Mouse (Mus musculus): ENCODE measurements around the gene Tmtc1.
A peak's percentile ranks its signal among the peaks of the same experiment; 100 is the strongest.

Gene Tmtc1

GRCm38 (mm10) chr6:148443726-148444701, at the start of gene Tmtc1:
TSS of gene Tmtc1 (minus strand) at chr6:148444389.
- peak; percentile 34 for DNase-seq (ENCODE audit: low read depth, low spot score)

DNA sequence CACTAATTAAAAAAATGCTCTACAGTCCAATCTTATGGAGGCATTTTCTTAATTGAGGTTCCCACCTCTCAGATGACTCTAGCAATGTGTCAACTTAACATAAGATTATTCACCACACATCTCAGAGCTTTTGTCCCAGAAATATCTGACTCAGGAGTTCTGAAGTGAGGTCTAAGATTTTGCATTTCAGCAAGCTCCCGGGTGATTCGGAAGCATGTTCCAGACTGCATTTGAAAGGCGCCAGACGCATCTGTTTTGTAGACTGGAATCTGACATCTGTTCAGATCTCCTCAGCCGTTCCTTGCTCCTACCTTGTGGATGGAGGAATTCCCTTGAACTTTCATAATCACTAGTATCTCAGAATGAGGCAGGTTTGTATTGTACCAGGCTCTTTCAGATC, 47.7 kb upstream of the Tmtc1 start:
- DNase-seq (ENCODE audit: low read depth, low spot score): no peak

- DNase-seq (ENCODE audit: low read depth, low spot score): no peak
These were observed 42.6 kb upstream of the Tmtc1 start for GRCm38 (mm10) chr6:148486756-148487155.

GRCm38 (mm10) chr6:148481894-148482293, 37.7 kb upstream of the Tmtc1 start:
- DNase-seq (ENCODE audit: low read depth, low spot score): no peak

- no peak for DNase-seq (ENCODE audit: low read depth, low spot score)
These were observed 35.6 kb upstream of the Tmtc1 start for GRCm38 (mm10) chr6:148479671-148480237.

- DNase-seq (ENCODE audit: low read depth, low spot score): no peak
These were observed 34.2 kb upstream of the Tmtc1 start for GRCm38 (mm10) chr6:148478350-148478749.

DNA sequence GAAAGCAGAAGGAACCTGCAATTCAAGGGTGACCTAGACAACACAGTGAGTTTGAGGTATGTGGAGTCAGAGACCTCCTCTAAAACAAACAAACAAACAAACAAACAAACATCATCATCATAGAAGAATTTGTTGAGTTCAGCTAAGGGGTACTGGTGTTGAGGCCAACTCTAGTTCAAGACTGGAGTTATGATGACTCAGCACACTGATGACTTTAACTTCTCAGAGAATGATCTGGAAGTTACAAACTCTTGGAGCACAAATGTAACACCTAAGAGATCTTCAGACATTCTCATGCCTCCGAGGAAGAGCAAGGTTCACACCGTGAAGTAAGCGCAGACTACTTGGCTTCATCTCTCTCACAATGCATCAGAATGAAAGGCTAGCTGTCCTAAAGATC, 28.1 kb upstream of the Tmtc1 start:
- DNase-seq (ENCODE audit: low read depth, low spot score): no peak

- DNase-seq (ENCODE audit: low read depth, low spot score): no peak
These were observed 23.8 kb upstream of the Tmtc1 start for GRCm38 (mm10) chr6:148467924-148468389.

DNA sequence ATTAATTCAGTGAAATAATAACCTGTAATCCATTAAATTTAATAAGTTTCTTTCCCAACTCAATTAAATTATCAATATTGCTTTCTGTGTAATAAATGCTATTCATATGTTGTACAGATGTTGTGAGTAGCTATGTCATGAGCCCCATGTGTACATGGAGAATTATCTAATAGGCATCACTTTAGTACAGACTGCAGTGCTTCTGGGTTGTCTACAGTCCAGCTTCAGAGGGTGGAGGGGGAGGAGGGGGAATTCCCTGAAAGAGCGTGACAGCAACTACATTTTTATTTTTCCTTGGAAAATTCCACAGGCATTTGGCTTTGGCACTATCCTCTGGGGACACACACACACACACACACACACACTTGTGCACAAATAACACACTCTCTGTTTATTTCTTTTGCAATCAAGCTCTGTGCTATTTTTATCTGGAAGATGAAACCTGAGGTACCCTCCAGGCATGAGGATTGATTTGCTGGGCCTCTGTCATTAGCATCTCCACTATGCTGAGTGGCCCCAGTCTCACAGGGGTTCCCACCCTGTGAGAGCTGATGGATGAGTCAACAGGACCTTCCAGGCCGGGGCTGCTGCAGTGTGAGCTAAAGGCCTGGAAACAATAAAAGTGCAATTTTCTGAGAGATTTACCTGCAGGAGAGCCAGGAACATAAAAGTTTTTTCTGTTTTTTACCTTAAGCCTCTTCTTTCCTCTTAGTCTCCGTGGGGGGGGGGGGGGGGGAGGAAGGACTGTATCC, 23.2 kb upstream of the Tmtc1 start:
- DNase-seq (ENCODE audit: low read depth, low spot score): no peak

DNA sequence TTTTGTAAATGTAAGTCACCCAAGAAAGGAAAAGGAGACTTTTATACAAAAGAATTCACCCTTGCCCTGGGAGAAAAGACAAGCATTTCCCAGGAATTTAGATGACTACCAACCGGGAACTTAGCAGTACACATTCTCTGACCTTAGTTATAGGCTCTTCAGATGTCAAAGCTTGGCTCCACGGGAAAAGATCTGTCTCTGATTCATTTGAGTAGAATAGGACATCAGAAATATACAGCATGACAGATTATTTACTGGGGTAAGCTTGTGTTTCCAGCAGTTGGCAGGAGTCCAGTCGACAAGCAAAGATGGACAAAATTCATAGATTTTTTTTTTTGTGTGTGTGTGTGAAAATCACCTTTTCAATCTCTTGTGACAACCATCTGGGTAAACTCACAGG, 15.4 kb upstream of the Tmtc1 start:
- DNase-seq (ENCODE audit: low read depth, low spot score): no peak

DNA sequence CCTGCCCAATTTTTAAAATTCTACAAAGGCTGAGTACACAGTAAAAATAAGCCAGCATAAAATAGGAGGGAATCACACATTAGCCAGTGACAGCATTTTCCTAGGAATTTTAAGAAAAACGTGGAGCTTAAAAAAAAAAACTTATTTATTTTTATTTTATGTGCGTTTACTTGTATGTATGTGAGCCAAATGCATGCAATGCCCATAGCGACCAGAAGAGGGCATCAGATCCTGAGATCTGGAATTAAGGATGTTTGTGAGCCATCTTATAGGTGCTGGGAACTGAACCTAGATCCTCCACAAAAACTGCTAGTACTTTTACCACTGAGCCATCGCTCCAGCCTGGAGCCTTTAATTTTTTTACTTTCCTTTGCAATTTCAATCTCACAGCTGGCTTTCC, 11.3 kb upstream of the Tmtc1 start:
- no peak for DNase-seq (ENCODE audit: low read depth, low spot score)

GRCm38 (mm10) chr6:148454740-148455139, 10.6 kb upstream of the Tmtc1 start:
- DNase-seq (ENCODE audit: low read depth, low spot score): no peak

GRCm38 (mm10) chr6:148448151-148448550, 4.0 kb upstream of the Tmtc1 start:
- no peak for DNase-seq (ENCODE audit: low read depth, low spot score)

- no peak for DNase-seq (ENCODE audit: low read depth, low spot score)
These were observed 1.9 kb upstream of the Tmtc1 start for GRCm38 (mm10) chr6:148446113-148446512.

- DNase-seq (ENCODE audit: low read depth, low spot score): no peak
These were observed 607 bp upstream of the Tmtc1 start for GRCm38 (mm10) chr6:148444796-148445195.

GRCm38 (mm10) chr6:148443291-148443725, 881 bp downstream of the Tmtc1 start:
- DNase-seq (ENCODE audit: low read depth, low spot score): no peak

- no peak for DNase-seq (ENCODE audit: low read depth, low spot score)
These were observed 1.4 kb downstream of the Tmtc1 start for GRCm38 (mm10) chr6:148442671-148443290.

DNA sequence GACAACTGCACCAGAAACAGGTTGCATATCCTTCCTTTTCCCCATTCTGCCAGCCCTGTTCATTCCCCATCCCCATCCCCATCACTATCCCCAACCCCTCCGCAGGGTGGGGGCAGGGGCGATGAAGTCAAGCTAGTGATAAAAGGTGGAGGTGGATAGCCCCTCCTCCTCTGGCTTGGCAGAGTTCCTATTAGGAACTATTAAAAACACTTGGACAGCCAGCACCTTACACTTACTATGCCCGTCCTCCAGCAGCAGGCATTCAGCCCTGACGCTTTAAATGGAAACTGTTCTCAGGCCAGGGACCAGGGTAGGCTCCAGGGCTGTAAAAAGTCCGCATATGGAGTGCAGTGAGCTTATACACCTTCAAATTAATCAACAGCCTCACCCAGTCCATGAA, 2.3 kb downstream of the Tmtc1 start:
- DNase-seq (ENCODE audit: low read depth, low spot score): no peak

GRCm38 (mm10) chr6:148439101-148439500, 5.1 kb downstream of the Tmtc1 start:
- DNase-seq (ENCODE audit: low read depth, low spot score): no peak

DNA sequence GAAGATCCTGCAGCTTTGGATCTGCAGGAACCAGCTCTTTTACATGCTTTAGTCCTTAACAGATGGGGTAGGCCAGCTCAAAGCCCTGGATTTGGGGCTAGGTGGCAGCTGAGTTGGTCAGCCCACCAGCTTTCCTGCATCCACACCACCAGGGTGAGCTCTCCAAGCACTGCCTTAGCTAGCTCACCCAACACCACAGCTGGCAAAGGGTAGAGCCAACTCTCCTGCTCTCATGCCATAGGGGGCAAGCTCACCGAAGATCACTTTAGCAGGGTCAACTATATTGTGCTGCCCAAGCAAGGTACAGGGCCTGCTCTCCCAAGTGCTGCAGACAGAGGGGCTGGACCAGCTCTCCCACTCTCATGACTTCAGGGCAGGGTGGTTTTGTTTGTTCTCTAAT, 6.6 kb downstream of the Tmtc1 start:
- DNase-seq (ENCODE audit: low read depth, low spot score): no peak

GRCm38 (mm10) chr6:148436441-148437001, 7.7 kb downstream of the Tmtc1 start:
- DNase-seq (ENCODE audit: low read depth, low spot score): no peak
